Mouse (Mus musculus) ZHBTc4 (cell line): Measurements from ENCODE around the gene C87977.
"Not testable (repeated sequence)": the region's sequence is repeated elsewhere in the genome, so short reads cannot be mapped to it uniquely, and the experiment has no call there.

Source experiments
- DNase-seq: peaks from one replicate; pipeline ENCODE4 v3.0.0-alpha.2; 2011; ENCODE audit warnings: low read depth, low spot score

The C87977 gene

DNA sequence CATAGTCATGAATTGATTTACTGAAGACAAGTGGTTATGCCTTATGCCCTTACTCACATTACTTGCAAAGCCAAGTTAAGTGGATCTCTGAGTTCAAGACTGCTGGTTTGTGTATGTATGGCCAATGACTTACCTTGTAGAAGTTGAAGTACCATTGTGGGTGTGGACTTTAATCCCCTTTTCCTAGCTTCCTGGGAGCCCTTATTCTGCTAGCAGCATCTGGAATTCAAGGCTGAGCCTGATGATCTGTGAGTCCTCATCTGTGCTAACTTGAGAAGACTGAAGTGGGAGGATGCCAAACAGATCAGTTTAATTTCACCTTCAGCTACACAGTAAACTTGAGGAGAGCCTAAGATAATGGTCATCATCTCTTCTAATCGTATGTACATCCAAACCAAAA, at the start of gene C87977:
Gene C87977, minus strand, starts transcription at position 101 of the 400 bp plus-strand sequence.
- DNase-seq = not testable (repeated sequence)

DNA sequence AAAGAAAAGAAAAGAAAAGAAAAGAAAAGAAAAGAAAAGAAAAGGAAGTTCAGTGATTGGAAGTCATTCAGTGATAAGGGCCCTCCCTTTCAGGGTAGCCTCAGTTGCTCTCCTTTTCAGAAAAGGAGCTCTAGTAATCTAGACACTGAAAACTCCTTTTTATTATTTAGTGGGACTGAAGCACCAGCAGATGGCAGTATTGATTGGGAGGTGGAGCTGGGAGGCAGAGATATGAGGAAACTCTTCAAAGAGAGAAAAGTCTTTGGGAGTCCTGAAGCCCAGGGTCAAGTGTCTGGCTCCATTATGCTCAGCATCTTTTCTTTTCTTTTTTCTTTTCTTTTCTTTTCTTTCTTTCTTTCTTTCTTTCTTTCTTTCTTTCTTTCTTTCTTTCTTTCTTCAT, 41.6 kb upstream of the C87977 start:
- peak; percentile 65 for DNase-seq

DNA sequence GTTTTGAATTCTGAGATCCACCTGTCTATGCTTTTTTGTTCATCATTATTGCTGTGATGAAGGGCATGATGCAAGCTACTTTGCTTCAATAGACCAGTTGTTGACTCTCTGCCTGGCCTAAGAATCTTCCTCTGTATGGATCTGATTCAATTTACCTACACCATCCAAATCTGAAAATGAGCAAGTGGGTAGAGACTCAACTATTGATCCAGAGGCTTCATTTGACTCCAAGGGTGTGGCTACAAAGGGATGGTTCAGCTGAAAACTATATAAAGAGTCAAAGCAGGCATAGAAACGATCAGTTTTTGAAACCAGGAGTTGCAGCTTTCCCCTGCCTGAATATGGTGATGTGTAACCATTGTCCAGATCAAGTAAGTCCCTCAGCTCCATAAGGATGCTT, 22.7 kb downstream of the C87977 start, which contains the start of gene Oog2:
Gene Oog2, plus strand, starts transcription at position 301 of the 400 bp plus-strand sequence.
- no peak for DNase-seq

DNA sequence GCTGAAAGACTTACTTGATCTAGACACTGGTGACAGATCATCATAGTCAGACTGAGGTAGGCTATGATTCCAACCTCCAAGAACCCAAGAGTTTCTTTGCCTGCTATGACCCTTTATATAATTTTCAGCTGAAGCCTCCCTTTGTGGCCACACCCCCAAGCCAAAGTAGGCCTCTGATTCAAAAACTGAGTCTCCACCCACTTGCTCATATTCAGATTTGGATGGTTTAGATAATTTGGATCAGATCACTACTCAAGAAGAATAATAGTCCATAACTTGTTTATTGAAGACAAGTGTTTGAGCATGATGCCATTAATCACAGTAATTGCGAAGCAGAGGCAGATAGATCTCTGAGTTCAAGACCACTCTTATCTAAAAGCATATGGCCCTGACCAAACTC, 50.6 kb downstream of the C87977 start, which contains the start of gene Oog3:
Gene Oog3, minus strand, starts transcription at position 101 of the 400 bp plus-strand sequence.
- DNase-seq = no peak
